Mouse (Mus musculus) WW6 (cell line): ENCODE measurements around the gene Numb.

Experiments
- DNase-seq: peaks from one replicate; pipeline ENCODE4 v3.0.0-alpha.2; 2013; ENCODE audit warnings: low read depth, low spot score

The Numb gene

GRCm38 (mm10) chr12:83852512-83853213 is 69.1 kb downstream of the Numb start:
- no peak for DNase-seq

- DNase-seq = no peak
Observed at GRCm38 (mm10) chr12:83850334-83850733, 71.4 kb downstream of the Numb start.

GRCm38 (mm10) chr12:83848595-83849231 is 73.0 kb downstream of the Numb start:
- no peak for DNase-seq

GRCm38 (mm10) chr12:83847877-83848276 is 73.9 kb downstream of the Numb start:
- no peak for DNase-seq

GRCm38 (mm10) chr12:83842678-83843440 is 78.9 kb downstream of the Numb start:
- no peak for DNase-seq

GRCm38 (mm10) chr12:83841409-83842190 is 80.1 kb downstream of the Numb start:
- DNase-seq = no peak

- no peak for DNase-seq
Observed at GRCm38 (mm10) chr12:83833979-83834378, 87.8 kb downstream of the Numb start.

GRCm38 (mm10) chr12:83830424-83830823 is 91.3 kb downstream of the Numb start:
- DNase-seq = no peak

- DNase-seq = no peak
Observed at GRCm38 (mm10) chr12:83816616-83817015, 105.1 kb downstream of the Numb start.

- DNase-seq = no peak
Observed at GRCm38 (mm10) chr12:83811901-83812300, 109.8 kb downstream of the Numb start.

GRCm38 (mm10) chr12:83803641-83804040 is 118.1 kb downstream of the Numb start:
- DNase-seq = no peak

- no peak for DNase-seq
Observed at GRCm38 (mm10) chr12:83800943-83801342, 120.8 kb downstream of the Numb start.

- DNase-seq = no peak
Observed at GRCm38 (mm10) chr12:83798313-83798712, 123.4 kb downstream of the Numb start.

GRCm38 (mm10) chr12:83795586-83795985 is 126.1 kb downstream of the Numb start:
- no peak for DNase-seq

- DNase-seq = no peak
Observed at GRCm38 (mm10) chr12:83795051-83795450, 126.7 kb downstream of the Numb start.

GRCm38 (mm10) chr12:83792706-83793410 is 128.9 kb downstream of the Numb start:
- no peak for DNase-seq

- no peak for DNase-seq
Observed at GRCm38 (mm10) chr12:83791737-83792136, 130.0 kb downstream of the Numb start.

- no peak for DNase-seq
Observed at GRCm38 (mm10) chr12:83790749-83791148, 131.0 kb downstream of the Numb start.

GRCm38 (mm10) chr12:83789781-83790140 is 132.0 kb downstream of the Numb start:
- no peak for DNase-seq

GRCm38 (mm10) chr12:83789051-83789780 is 132.5 kb downstream of the Numb start:
- DNase-seq = no peak

- DNase-seq = no peak
Observed at GRCm38 (mm10) chr12:83785305-83785704, 136.4 kb downstream of the Numb start.
